Comparison of ENCODE assay signal across 8 mouse cellular contexts in the genomic region with DNA sequence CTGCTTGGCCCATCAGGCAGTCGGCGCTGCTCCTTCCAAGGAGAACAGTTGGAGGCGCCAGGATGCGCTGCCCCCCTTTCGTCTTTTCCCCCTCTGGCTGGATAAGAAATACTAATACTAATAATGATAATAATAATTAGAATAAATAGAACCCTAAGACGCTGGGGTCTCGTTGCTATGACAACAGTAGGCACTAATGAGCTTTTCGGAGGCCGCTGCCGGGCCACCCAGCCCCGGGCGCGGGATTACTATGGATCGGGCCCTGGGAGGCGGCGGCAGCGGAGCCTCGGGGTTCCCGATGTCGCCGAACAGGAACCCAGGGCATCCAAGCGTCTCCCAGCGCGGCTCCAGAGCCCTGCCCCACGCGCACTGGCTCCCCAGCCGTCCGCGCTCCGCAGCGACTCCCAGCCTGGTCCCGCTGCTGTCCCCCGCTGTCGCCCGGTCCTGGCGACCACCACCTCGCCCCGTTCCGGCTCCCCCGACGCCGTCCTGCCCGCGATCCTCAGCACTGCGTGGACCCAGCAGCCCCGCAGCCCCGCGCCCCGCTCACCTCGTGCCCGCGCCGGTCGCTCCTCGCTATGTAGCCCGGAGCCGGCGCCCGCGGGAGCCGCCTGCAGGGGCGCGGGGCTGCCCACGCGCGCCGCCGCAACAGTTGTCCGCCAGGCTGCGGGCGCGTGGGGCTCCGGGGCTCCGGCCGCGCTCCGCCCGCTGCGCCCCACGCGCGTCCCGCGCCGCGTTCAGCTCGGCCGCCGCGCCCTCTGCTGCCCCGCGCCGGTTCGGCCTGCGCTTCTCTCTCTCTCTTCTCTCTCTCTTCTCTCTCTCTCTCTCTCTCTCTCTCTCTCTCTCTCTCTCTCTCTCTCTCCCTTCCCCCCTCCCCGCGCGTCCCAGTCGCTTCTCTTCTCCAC. TPM values are rescaled to one million over a fixed set of nuclear protein-coding genes. Genes with fewer than 3 reads are reported as not detected.
DNase-seq lines count a peak whose midpoint lies in the region; ATAC-seq lines count a peak whose summit lies in the region.

No protein-coding gene starts in this region.

- peak overlapping the region; percentile 40 for H3K9ac ChIP-seq in lung, embryonic 15.5 days
- peak overlapping the region; percentile 44 for H3K9ac ChIP-seq in intestine, embryonic 14.5 days (ENCODE audit: low read length)
- H3K9ac ChIP-seq in midbrain, embryonic 15.5 days: peak overlapping the region; percentile 67

- peak overlapping the region; percentile 46 for H3K4me3 ChIP-seq in lung, embryonic 15.5 days
- H3K4me3 ChIP-seq in intestine, embryonic 14.5 days (ENCODE audit: low read depth, low read length): peak overlapping the region; percentile 46
- peak overlapping the region; percentile 60 for H3K4me3 ChIP-seq in midbrain, embryonic 15.5 days

- 1% methylated on average over 63 of the region's 99 CpGs for WGBS in lung, embryonic 15.5 days
- under 1% methylated on average over 78 of the region's 99 CpGs for WGBS in intestine, embryonic 14.5 days
- under 1% methylated on average over 74 of the region's 99 CpGs for WGBS in midbrain, embryonic 15.5 days

- no peak overlapping the region for H3K27ac ChIP-seq in lung, embryonic 15.5 days
- H3K27ac ChIP-seq in intestine, embryonic 14.5 days (ENCODE audit: low read depth): no peak overlapping the region
- H3K27ac ChIP-seq in midbrain, embryonic 15.5 days: peak overlapping the region; percentile 68

- peaks cover 20% of the 10 kb centered on the region for H3K4me1 ChIP-seq in lung, embryonic 15.5 days
- peaks cover 17% of the 10 kb centered on the region; the same call in 1 of the 2 replicates for H3K4me1 ChIP-seq in intestine, embryonic 14.5 days (replicated peaks; ENCODE audit: control insufficient read depth, insufficient read depth, low read length)
- peaks cover 67% of the 10 kb centered on the region for H3K4me1 ChIP-seq in midbrain, embryonic 15.5 days

- peak overlapping the region; percentile 93 for H3K4me2 ChIP-seq in lung, embryonic 15.5 days
- H3K4me2 ChIP-seq in intestine, embryonic 14.5 days (ENCODE audit: low read length): peak overlapping the region; percentile 73
- H3K4me2 ChIP-seq in midbrain, embryonic 15.5 days: peak overlapping the region; percentile 73

- no peaks in the 10 kb centered on the region for H3K9me3 ChIP-seq in lung, embryonic 15.5 days
- H3K9me3 ChIP-seq in intestine, embryonic 14.5 days (ENCODE audit: control insufficient read depth, low read length): no peaks in the 10 kb centered on the region
- H3K9me3 ChIP-seq in midbrain, embryonic 15.5 days: no peaks in the 10 kb centered on the region

- H3K36me3 ChIP-seq in lung, embryonic 15.5 days: no peaks in the 10 kb centered on the region
- H3K36me3 ChIP-seq in intestine, embryonic 14.5 days (ENCODE audit: control insufficient read depth, insufficient read depth, low read length): no peaks in the 10 kb centered on the region
- no peaks in the 10 kb centered on the region for H3K36me3 ChIP-seq in midbrain, embryonic 15.5 days (replicated peaks)

- peaks cover 69% of the 10 kb centered on the region for H3K27me3 ChIP-seq in lung, embryonic 15.5 days
- H3K27me3 ChIP-seq in intestine, embryonic 14.5 days (replicated peaks; ENCODE audit: control insufficient read depth, insufficient read depth, low read length): peaks cover 45% of the 10 kb centered on the region
- H3K27me3 ChIP-seq in midbrain, embryonic 15.5 days (replicated peaks): no peaks in the 10 kb centered on the region; the same call in 1 of the 2 replicates

- ATAC-seq in lung, embryonic 15.5 days (ENCODE audit: borderline replicate concordance, extremely low read depth, low FRiP score, low TSS enrichment): no peak
- ATAC-seq in intestine, embryonic 14.5 days (replicated peaks; ENCODE audit: low FRiP score, low TSS enrichment, low read depth): 0 out of 2 replicates have a peak, but pooled peaks have one; percentile 40
- ATAC-seq in midbrain, embryonic 15.5 days (replicated peaks): peak; percentile 44
- no peak for ATAC-seq in activated CD4-positive, CD25-positive, alpha-beta regulatory T cell, adult 4 months

- DNase-seq in adrenal gland, adult 2 months: peak; percentile 34
- no peak for DNase-seq in adrenal gland, adult 18-20 months (ENCODE audit: low spot score in 2 of 2)
- DNase-seq in lung, postnatal 25 days (ENCODE audit: low spot score): no peak
- no peak for DNase-seq in intestine, embryonic 14.5 days (ENCODE audit: low spot score)
- no peak for DNase-seq in gastrocnemius, postnatal 25 days

RNA-seq across cellular contexts. Expression of a gene that starts 0.8 kb away (rescaled TPM):
- 1 to 10 TPM; 1.0 to 2.8 TPM for total RNA-seq in adrenal gland, adult 2 months (2021)
- polyA plus RNA-seq in adrenal gland, adult 2 months (2012; rRNA removed): 1.8 and 1.9 TPM in 2 replicates
- 1 to 10 TPM; 1.5 to 1.8 TPM for total RNA-seq in adrenal gland, adult 18-20 months (2021)
- polyA plus RNA-seq in lung, embryonic 15.5 days (2015; fragmentation: Nextera tagmentation; extraction: Ambion mirVana): 1.1 and 1.3 TPM in 2 replicates
- polyA plus RNA-seq in intestine, embryonic 14.5 days (2014; fragmentation: Nextera tagmentation; extraction: Ambion mirVana): 1.8 and 2.6 TPM in 2 replicates
- polyA plus RNA-seq in midbrain, embryonic 15.5 days (2015; fragmentation: Nextera tagmentation; extraction: Ambion mirVana): 19.4 and 21.2 TPM in 2 replicates
- not detected for polyA plus RNA-seq in activated CD4-positive, CD25-positive, alpha-beta regulatory T cell, adult 4 months (2017; shearing (Covaris generic))
- total RNA-seq in gastrocnemius, postnatal 25 days (2021): 1 to 10 TPM in 1 of 2 experiments, under 1 TPM in 1; 0.79 to 1.9 TPM

Comparison
In these comparisons a context has a peak if more than half of its experiments do, and no peak if none do; other contexts are left out.
1. ATAC-seq: peak in intestine, embryonic 14.5 days (single experiment) and midbrain, embryonic 15.5 days (single experiment); none in lung, embryonic 15.5 days (single experiment) and activated CD4-positive, CD25-positive, alpha-beta regulatory T cell, adult 4 months (single experiment).
2. Peak in every context shown above with its lines, with median percentiles within 50 percentile points of each other: H3K4me2 ChIP-seq, H3K4me3 ChIP-seq and H3K9ac ChIP-seq.